Mouse (Mus musculus) lung, postnatal 0 days (tissue): Measurements from ENCODE around the gene Btg4.

ENCODE experiments used
- CTCF ChIP-seq: IDR thresholded peaks from 2 replicates; pipeline ENCODE4 v1.5.1; 2016; ENCODE audit warnings: antibody characterized with exemption, mild to moderate bottlenecking
- EP300 ChIP-seq: IDR thresholded peaks from 2 replicates; pipeline ENCODE4 v1.6.1; 2016; ENCODE audit warnings: antibody characterized with exemption, mild to moderate bottlenecking, control low read depth

DNA sequence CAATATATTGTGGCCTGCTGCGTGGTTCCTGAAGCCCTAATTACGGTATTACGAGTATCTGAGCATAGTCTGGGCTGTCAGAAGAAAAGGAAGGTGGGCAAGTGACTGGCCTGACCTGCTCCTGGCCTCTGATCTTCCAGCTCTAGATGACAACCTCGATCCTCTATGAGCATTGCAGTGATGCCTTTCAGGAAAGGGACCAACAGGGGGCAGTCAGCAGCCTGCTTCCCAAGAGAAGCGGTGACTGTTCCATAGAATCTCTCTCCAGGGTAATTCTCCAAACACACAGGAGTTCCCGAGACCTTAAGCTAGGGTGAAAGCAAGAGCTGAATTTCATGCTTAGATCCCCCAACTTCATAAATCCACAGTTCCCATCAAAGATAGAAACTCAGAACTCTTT, 83.5 kb downstream of the Btg4 start:
- TF ChIP-seq CTCF (peak; percentile 24), EP300 (no peak)
